Mouse (Mus musculus): ENCODE results near the gene BC028528.

- TF ChIP-seq CTCF (IDR thresholded peaks at IDR 0.05; ENCODE audit: low read depth, low read length) (no peak), GATA1 (IDR thresholded peaks at IDR 0.05; ENCODE audit: borderline replicate concordance, low read length) (no peak), TAL1 (conservative IDR thresholded peaks at IDR 0.05; ENCODE audit: low read depth, low read length) (no peak), POLR2AphosphoS5 (IDR thresholded peaks at IDR 0.05; ENCODE audit: insufficient replicate concordance, low read depth, low read length) (no peak)
Observed at GRCm38 (mm10) chr3:95903753-95904502, 12.1 kb upstream of the BC028528 start.
